Mouse (Mus musculus) retina, postnatal 1 day (tissue): ENCODE results near the gene Adra2c.
A peak's percentile ranks its signal among the peaks of the same experiment; 100 is the strongest.

ENCODE experiments used
- DNase-seq: peaks from one replicate; pipeline ENCODE4 v3.0.0-alpha.2; 2012

Gene Adra2c

DNA sequence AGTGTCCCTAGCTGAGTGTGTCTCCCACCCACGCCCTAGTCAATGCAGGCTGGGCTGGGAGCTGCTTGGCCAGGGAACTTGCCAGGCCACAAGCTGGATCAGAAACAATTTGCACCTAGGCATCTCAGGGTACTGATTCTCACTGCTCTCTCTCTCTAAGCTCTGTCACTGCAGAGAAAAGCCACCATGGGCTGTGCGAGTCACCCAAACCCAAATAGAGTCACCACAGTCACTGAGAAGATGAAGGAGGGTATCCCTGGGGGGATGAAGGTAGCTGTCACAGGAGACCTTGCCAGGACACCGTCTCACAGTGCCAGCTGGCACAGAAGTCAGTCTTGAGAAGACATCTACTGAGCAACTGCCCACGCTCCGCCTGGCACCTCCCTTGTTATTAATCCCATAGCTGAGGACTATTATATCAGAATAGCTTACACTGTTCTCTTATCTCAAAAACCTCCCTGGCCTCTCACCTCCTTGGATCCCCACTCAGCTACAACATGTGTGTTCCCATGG lies 33.7 kb downstream of the Adra2c start:
- DNase-seq, result no peak

DNA sequence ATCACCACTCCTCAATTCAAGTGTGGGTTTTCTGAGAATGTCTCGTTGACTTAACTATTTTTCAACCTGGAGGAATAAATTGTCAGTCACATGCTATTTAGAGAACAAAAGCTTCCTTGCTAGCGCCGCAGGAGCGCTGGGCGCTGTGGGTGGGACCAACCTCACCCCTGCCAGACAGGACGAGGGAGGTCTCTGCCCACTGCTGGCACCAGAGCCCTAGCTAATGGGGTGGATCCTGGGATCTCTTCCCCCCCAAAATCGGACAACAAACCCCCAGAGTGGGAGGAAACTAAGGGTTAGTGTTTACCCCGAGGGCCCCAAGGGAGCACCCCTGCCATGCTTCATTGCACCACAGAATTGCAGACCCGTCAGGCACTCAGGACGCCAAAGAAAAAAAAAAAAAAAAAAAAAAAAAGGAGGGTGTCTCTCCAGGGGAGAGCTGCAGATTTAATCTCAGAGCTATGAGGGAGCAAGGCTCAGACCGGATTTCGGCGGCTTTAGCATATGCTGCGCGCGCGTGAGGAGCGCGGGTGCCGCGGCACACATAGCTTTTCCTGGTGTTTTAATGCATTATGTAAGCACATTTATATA lies 35.2 kb downstream of the Adra2c start:
- peak; percentile 77 for DNase-seq

DNA sequence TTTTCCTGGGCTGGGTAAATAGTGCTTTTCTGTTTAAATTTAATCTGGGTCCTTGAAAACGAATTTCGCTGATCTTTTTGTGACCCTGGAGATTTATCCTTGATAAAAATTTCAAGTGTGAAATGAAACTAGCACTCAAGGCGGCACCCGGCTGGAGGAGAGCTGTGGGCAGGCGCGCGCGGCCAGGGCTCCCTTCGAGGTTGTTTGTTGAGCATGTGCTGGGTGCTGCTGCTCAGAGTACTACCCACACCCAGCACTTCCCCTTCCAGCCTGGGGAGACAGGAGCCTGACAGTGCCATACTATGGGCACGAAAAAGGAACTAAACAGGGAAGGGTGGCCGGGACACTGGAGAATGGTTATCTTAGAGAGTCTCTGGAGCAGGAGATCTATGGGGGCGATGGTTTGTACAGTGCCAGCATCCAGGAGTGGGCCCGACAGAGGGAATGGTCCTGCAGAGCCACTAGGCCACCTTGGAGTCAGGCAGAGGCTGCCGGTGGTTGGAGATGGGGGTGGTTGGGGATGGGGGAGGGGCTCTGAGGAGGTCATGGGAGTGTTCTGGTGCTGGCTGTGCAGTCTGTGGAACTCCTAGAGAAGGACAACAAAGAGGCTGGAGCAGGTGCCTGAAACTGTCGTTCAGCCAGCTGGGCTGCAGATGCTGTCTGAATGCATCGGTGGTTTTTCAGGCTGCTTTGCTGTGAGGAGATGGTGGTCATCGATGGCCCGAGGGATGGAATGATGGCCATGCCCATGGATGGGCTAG lies 35.9 kb downstream of the Adra2c start:
- DNase-seq, result peak; percentile 60

DNA sequence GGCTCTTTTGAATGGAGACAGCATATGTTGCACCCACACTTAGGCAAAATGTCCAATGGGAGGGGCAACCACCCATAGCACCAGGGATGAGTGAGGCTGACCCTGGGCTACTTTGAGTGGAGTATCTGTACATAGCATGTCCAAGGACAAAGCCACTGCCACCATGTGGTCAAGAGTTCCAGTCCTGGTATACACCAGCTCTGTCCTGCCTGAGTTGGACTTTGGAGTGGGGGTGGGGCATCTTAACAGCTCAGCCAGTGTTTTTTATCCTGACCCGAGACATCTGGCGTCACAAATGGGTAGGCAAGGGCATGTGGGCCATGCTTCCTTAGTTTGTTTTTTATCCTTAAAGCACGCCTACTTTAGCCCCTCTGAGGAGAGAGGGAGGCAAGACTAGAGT lies 36.5 kb downstream of the Adra2c start:
- no peak for DNase-seq

DNA sequence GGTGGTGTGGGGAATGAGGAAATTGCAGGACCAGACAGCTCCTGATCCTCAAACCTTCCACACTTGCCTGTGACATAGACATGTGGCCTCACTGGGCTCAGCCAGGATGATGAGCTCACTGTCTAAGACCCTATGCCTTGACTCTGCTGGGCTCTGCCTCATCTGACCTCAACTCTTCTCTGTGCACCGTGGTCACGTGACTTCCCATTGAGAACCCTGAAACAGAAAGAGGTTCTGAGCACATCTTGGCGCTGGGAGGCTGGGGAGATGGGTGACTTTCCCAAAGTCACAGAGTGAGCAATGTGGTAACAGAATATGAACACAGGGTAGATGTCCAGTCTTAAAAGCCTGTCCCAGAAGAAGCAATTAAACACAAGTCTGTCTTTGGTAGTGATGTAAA lies 37.1 kb downstream of the Adra2c start:
- DNase-seq, result no peak

DNA sequence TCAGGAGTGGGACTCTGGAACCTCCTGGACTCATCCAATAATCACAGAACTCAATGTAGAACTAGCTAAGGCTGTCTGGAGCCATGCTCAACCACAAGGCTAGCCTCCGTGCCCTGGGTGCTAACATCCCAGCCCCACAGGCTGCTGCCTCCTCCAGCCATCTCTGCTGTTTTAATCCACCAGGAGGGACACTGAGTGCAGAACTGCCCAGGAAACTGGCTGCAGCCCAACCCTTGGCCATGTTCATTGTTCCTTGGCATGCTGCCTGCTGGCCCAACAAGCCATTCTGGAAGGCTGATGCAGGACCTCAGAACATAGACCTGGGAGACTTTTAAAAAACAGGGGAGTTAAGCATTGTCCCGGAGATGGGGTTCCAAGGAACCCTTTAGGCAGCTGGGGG lies 42.5 kb downstream of the Adra2c start:
- DNase-seq, result no peak

DNA sequence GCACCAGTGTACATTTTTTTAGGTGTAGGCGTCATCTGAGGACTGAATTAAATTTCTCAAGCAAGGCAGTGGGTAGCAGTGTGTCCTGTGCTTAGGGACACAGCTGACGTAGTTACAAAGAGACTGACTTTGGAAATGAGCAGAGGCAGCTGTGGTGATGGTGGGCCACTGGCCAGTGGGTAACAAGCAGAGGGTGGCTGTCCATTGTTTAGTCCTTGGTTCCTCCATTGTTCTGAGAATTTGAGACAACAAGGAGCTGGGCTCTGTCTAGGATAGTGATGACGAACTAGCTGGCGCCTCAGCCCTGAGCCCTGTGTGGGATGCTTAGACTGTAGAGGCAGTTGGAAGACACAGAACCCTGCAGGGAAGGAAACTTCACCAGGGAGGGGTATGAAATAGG lies 52.7 kb downstream of the Adra2c start:
- no peak for DNase-seq
